Mouse (Mus musculus): ENCODE data around the gene Gm49378. TPM values are rescaled to one million over a fixed set of nuclear protein-coding genes. Genes with fewer than 3 reads are reported as not detected.

The Gm49378 gene
- polyA plus RNA-seq, 1 experiment, result 0.13 TPM

DNA sequence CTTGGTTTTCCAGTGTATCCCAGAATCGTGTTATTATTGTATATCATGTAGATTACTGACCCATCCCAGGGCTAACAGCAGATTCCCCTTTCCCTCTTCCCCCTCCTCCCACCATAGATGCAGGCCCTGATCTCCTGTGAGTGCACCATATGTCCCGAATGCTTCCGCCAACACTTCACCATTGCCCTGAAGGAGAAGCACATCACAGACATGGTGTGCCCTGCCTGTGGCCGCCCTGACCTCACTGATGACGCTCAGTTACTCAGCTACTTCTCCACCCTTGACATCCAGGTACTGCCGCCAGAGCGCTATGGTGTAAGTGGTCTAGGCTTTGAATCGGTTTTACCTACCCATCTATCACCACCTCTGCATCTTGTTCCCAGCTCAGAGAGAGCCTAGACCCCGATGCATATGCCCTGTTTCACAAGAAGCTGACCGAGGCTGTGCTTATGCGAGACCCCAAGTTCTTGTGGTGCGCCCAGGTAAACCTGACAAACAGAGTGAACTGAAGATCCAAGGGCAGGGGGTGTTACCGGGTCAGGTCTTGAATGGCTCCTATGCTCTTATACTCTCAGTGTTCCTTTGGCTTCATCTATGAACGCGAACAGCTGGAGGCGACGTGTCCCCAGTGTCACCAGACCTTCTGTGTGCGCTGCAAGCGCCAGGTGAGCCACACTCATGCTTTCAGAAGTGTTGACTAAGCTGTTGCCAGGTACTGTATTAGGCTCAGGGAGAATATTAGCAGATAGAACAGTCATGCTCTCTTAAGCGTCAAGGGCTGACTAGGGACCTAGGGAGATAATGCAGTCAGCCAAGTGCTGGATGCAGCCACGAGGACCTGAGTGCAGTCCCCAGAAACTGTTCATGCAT is 38.9 kb downstream of the Gm49378 start:
- TF ChIP-seq MAX (IDR thresholded peaks at IDR 0.05) (no peak), USF1 (IDR thresholded peaks at IDR 0.05; ENCODE audit: low read depth) (no peak), CEBPB (IDR thresholded peaks at IDR 0.05; ENCODE audit: low read depth) (no peak), MYOG (IDR thresholded peaks at IDR 0.05; ENCODE audit: control insufficient read depth, extremely low read depth, insufficient read length) (no peak), MYOD1 (IDR thresholded peaks at IDR 0.05; ENCODE audit: control insufficient read depth, insufficient read length, low read depth) (no peak), FOSL1 (IDR thresholded peaks at IDR 0.05; ENCODE audit: insufficient read depth, low read length, poor library complexity, severe bottlenecking) (no peak), CTCF (IDR thresholded peaks at IDR 0.05; ENCODE audit: control insufficient read depth, insufficient read depth, insufficient read length) (no peak)
- Histone ChIP-seq H3K27me3 (ENCODE audit: control insufficient read depth, insufficient read depth, insufficient read length) (no peaks in the 10 kb centered on the region), H3ac (ENCODE audit: control insufficient read depth, insufficient read length, low read depth) (no peak overlapping the region), H3K36me3 (ENCODE audit: control insufficient read depth, insufficient read depth) (peaks cover 85% of the 10 kb centered on the region), H3K4me3 (ENCODE audit: insufficient read depth, poor library complexity, severe bottlenecking) (no peak overlapping the region), H3K79me3 (ENCODE audit: low read depth) (no peaks in the 10 kb centered on the region), H3K79me2 (ENCODE audit: control insufficient read depth, insufficient read depth) (peaks cover 6% of the 10 kb centered on the region)

- Histone ChIP-seq H3K36me3 (ENCODE audit: control insufficient read depth, insufficient read depth) (peaks cover 65% of the 10 kb centered on the region), H3K79me3 (ENCODE audit: low read depth) (peaks cover 17% of the 10 kb centered on the region), H3K27me3 (ENCODE audit: control insufficient read depth, insufficient read depth, insufficient read length) (no peaks in the 10 kb centered on the region), H3K79me2 (ENCODE audit: control insufficient read depth, insufficient read depth) (peaks cover 28% of the 10 kb centered on the region), H3K4me3 (ENCODE audit: insufficient read depth, poor library complexity, severe bottlenecking) (no peak overlapping the region), H3ac (ENCODE audit: control insufficient read depth, insufficient read length, low read depth) (no peak overlapping the region)
- no peak for TF ChIP-seq MYOG (IDR thresholded peaks at IDR 0.05; ENCODE audit: control insufficient read depth, extremely low read depth, insufficient read length)
- no peak for TF ChIP-seq FOSL1 (IDR thresholded peaks at IDR 0.05; ENCODE audit: insufficient read depth, low read length, poor library complexity, severe bottlenecking)
- no peak for TF ChIP-seq MAX (IDR thresholded peaks at IDR 0.05)
- no peak for TF ChIP-seq MYOD1 (IDR thresholded peaks at IDR 0.05; ENCODE audit: control insufficient read depth, insufficient read length, low read depth)
- TF ChIP-seq CTCF (IDR thresholded peaks at IDR 0.05; ENCODE audit: control insufficient read depth, insufficient read depth, insufficient read length), result no peak
- TF ChIP-seq USF1 (IDR thresholded peaks at IDR 0.05; ENCODE audit: low read depth), result no peak
- TF ChIP-seq CEBPB (IDR thresholded peaks at IDR 0.05; ENCODE audit: low read depth), result no peak
These were observed 41.5 kb downstream of the Gm49378 start for GRCm38 (mm10) chr14:55596036-55596690.

DNA sequence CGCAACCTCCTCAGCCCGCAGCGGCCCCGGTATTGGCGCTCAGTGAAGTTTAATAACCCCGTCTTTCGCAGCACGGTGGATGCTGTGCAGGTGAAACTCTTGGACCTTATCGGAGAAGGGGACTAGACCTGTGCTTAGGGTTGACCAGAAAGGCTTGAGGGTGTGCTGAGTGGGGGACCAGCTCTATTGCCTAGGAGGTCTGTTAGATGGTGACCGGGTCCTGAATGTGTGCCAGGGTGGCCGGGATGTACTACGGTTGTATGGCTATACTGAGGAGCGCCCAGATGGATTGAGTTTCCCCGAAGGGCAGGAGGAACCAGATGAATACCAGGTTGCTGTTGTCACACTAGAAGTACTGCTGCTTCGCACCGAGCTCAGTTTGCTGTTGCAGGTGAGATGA is 45.5 kb downstream of the Gm49378 start:
- peaks cover 44% of the 10 kb centered on the region for H3K79me2 ChIP-seq (ENCODE audit: control insufficient read depth, insufficient read depth)
- TF ChIP-seq MAX (IDR thresholded peaks at IDR 0.05), result no peak
- TF ChIP-seq MYOD1 (IDR thresholded peaks at IDR 0.05; ENCODE audit: control insufficient read depth, insufficient read length, low read depth), result no peak
- peaks cover 42% of the 10 kb centered on the region for H3K36me3 ChIP-seq (ENCODE audit: control insufficient read depth, insufficient read depth)
- peaks cover 23% of the 10 kb centered on the region for H3K79me3 ChIP-seq (ENCODE audit: low read depth)
- no peaks in the 10 kb centered on the region for H3K27me3 ChIP-seq (ENCODE audit: control insufficient read depth, insufficient read depth, insufficient read length)
- peak overlapping the region; percentile 92 for H3ac ChIP-seq (ENCODE audit: control insufficient read depth, insufficient read length, low read depth)
- peak overlapping the region; percentile 89 for H3K4me3 ChIP-seq (ENCODE audit: insufficient read depth, poor library complexity, severe bottlenecking)

GRCm38 (mm10) chr14:55591331-55591891 is 46.3 kb downstream of the Gm49378 start, which contains the start of gene Rnf31:
Gene Rnf31, plus strand, starts transcription at chr14:55591708.
- H3K36me3 ChIP-seq (ENCODE audit: control insufficient read depth, insufficient read depth), result peaks cover 34% of the 10 kb centered on the region
- H3ac ChIP-seq (ENCODE audit: control insufficient read depth, insufficient read length, low read depth), result peak within 1 kb of the TSS; percentile 92
- no peaks in the 10 kb centered on the region for H3K27me3 ChIP-seq (ENCODE audit: control insufficient read depth, insufficient read depth, insufficient read length)
- peak within 1 kb of the TSS; percentile 89 for H3K4me3 ChIP-seq (ENCODE audit: insufficient read depth, poor library complexity, severe bottlenecking)
- H3K79me3 ChIP-seq (ENCODE audit: low read depth), result peaks cover 23% of the 10 kb centered on the region
- TF ChIP-seq CEBPB (IDR thresholded peaks at IDR 0.05; ENCODE audit: low read depth), result no peak
- TF ChIP-seq MAX (IDR thresholded peaks at IDR 0.05), result no peak
- no peak for TF ChIP-seq MYOD1 (IDR thresholded peaks at IDR 0.05; ENCODE audit: control insufficient read depth, insufficient read length, low read depth)
- TF ChIP-seq FOSL1 (IDR thresholded peaks at IDR 0.05; ENCODE audit: insufficient read depth, low read length, poor library complexity, severe bottlenecking), result no peak
- TF ChIP-seq MYOG (IDR thresholded peaks at IDR 0.05; ENCODE audit: control insufficient read depth, extremely low read depth, insufficient read length), result no peak
- TF ChIP-seq CTCF (IDR thresholded peaks at IDR 0.05; ENCODE audit: control insufficient read depth, insufficient read depth, insufficient read length), result no peak
- TF ChIP-seq USF1 (IDR thresholded peaks at IDR 0.05; ENCODE audit: low read depth), result no peak
- peaks cover 44% of the 10 kb centered on the region for H3K79me2 ChIP-seq (ENCODE audit: control insufficient read depth, insufficient read depth)

- Histone ChIP-seq H3K79me2 (ENCODE audit: control insufficient read depth, insufficient read depth) (peaks cover 44% of the 10 kb centered on the region), H3K36me3 (ENCODE audit: control insufficient read depth, insufficient read depth) (peaks cover 30% of the 10 kb centered on the region), H3ac (ENCODE audit: control insufficient read depth, insufficient read length, low read depth) (peak within 1 kb of the TSS; percentile 92), H3K79me3 (ENCODE audit: low read depth) (peaks cover 23% of the 10 kb centered on the region), H3K27me3 (ENCODE audit: control insufficient read depth, insufficient read depth, insufficient read length) (no peaks in the 10 kb centered on the region), H3K4me3 (ENCODE audit: insufficient read depth, poor library complexity, severe bottlenecking) (peak within 1 kb of the TSS; percentile 89)
- no peak for TF ChIP-seq CTCF (IDR thresholded peaks at IDR 0.05; ENCODE audit: control insufficient read depth, insufficient read depth, insufficient read length)
- no peak for TF ChIP-seq CEBPB (IDR thresholded peaks at IDR 0.05; ENCODE audit: low read depth)
- no peak for TF ChIP-seq MYOG (IDR thresholded peaks at IDR 0.05; ENCODE audit: control insufficient read depth, extremely low read depth, insufficient read length)
- no peak for TF ChIP-seq MYOD1 (IDR thresholded peaks at IDR 0.05; ENCODE audit: control insufficient read depth, insufficient read length, low read depth)
- no peak for TF ChIP-seq MAX (IDR thresholded peaks at IDR 0.05)
- no peak for TF ChIP-seq USF1 (IDR thresholded peaks at IDR 0.05; ENCODE audit: low read depth)
- no peak for TF ChIP-seq FOSL1 (IDR thresholded peaks at IDR 0.05; ENCODE audit: insufficient read depth, low read length, poor library complexity, severe bottlenecking)
These were observed 46.9 kb downstream of the Gm49378 start, which contains the start of gene Psme2 for GRCm38 (mm10) chr14:55590748-55591330. Gene Psme2, minus strand, starts transcription at chr14:55591113.

Data from C2C12 (cell line).